Mouse (Mus musculus) liver, embryonic 16.5 days (tissue): ENCODE data around the gene Nox4. TPM values are rescaled to one million over a fixed set of nuclear protein-coding genes. Genes with fewer than 3 reads are reported as not detected.
"Not testable (repeated sequence)": the region's sequence is repeated elsewhere in the genome, so short reads cannot be mapped to it uniquely, and the experiment has no call there.

Experiments
- ATAC-seq: fragments of 200-750 bp; cut with Nextera tagmentation; 2 replicates; pipeline ENCODE4 v1.8.0; 2017; ENCODE audit warnings: low read depth, mild to moderate bottlenecking, moderate number of reproducible peaks, moderate library complexity
- H3K27ac ChIP-seq: fragments of 300-500 bp; sonication (generic); 2 replicates; pipeline ENCODE4 v1.5.1; 2014; ENCODE audit warnings: mild to moderate bottlenecking, low read length
- H3K27me3 ChIP-seq: fragments of 300-500 bp; sonication (generic); 2 replicates; pipeline ENCODE4 v1.6.1; 2014; ENCODE audit warnings: low read depth, low read length, mixed read lengths; ENCODE audit not compliant: control insufficient read depth, insufficient read depth
- H3K36me3 ChIP-seq: fragments of 300-500 bp; sonication (generic); 2 replicates; pipeline ENCODE4 v1.6.1; 2014; ENCODE audit warnings: mild to moderate bottlenecking; ENCODE audit not compliant: control insufficient read depth, insufficient read depth
- H3K4me1 ChIP-seq: fragments of 300-500 bp; sonication (generic); 2 replicates; pipeline ENCODE4 v1.6.1; 2014; ENCODE audit warnings: low read depth, low read length, mixed read lengths; ENCODE audit not compliant: control insufficient read depth
- H3K4me2 ChIP-seq: fragments of 300-500 bp; sonication (generic); 2 replicates; pipeline ENCODE4 v1.6.1; 2014; ENCODE audit warnings: low read depth, low read length, mixed read lengths
- H3K4me3 ChIP-seq: fragments of 300-500 bp; sonication (generic); 2 replicates; pipeline ENCODE4 v1.5.1; 2014; ENCODE audit warnings: low read depth, mild to moderate bottlenecking, low read length
- H3K9ac ChIP-seq: fragments of 300-500 bp; sonication (generic); 2 replicates; pipeline ENCODE4 v1.6.1; 2014; ENCODE audit warnings: low read depth, low read length
- H3K9me3 ChIP-seq: fragments of 300-500 bp; sonication (generic); replicated peaks from 2 replicates; pipeline ENCODE4 v1.6.1; 2016; ENCODE audit warnings: low read length; ENCODE audit not compliant: control insufficient read depth
- WGBS: fragments of 180-500 bp; shearing (Covaris S2); extraction: QIAGEN DNeasy Blood & Tissue Kit; methylation state at CpG from one replicate; pipeline ENCODE4 v1.1.7; 2014; ENCODE audit not compliant: insufficient replicate concordance; 5-methylcytosine and 5-hydroxymethylcytosine counted together
- polyA plus RNA-seq: library from polyadenylated mRNA; unstranded; fragments of >200 nt; fragmentation: Nextera tagmentation; extraction: Ambion mirVana; gene quantifications from 2 replicates; pipeline ENCODE4 v1.2.1, GENCODE M21; 2015

Gene Nox4
- polyA plus RNA-seq, 1 experiment from 2014 or later = 0.17 TPM

- WGBS = 42% methylated on average over 2 of the region's 2 CpGs
- no peaks in the 10 kb centered on the region for H3K27me3 ChIP-seq
- H3K4me3 ChIP-seq = no peak overlapping the region
- H3K4me2 ChIP-seq = no peak overlapping the region
- no peaks in the 10 kb centered on the region for H3K36me3 ChIP-seq
- H3K9ac ChIP-seq = no peak overlapping the region
- H3K27ac ChIP-seq = no peak overlapping the region
- no peaks in the 10 kb centered on the region for H3K9me3 ChIP-seq
- no peak for ATAC-seq
- H3K4me1 ChIP-seq = no peaks in the 10 kb centered on the region
Observed at GRCm38 (mm10) chr7:87352818-87353217, 106.9 kb downstream of the Nox4 start.

GRCm38 (mm10) chr7:87367834-87368233 is 121.9 kb downstream of the Nox4 start:
- H3K27ac ChIP-seq = no peak overlapping the region
- H3K27me3 ChIP-seq = no peaks in the 10 kb centered on the region
- H3K4me3 ChIP-seq = no peak overlapping the region
- no peaks in the 10 kb centered on the region for H3K9me3 ChIP-seq
- H3K4me1 ChIP-seq = no peaks in the 10 kb centered on the region
- no peak for ATAC-seq
- no peak overlapping the region for H3K9ac ChIP-seq
- H3K36me3 ChIP-seq = no peaks in the 10 kb centered on the region
- H3K4me2 ChIP-seq = no peak overlapping the region

GRCm38 (mm10) chr7:87369131-87369530 is 123.2 kb downstream of the Nox4 start:
- H3K27ac ChIP-seq = no peak overlapping the region
- H3K36me3 ChIP-seq = no peaks in the 10 kb centered on the region
- no peak for ATAC-seq
- no peak overlapping the region for H3K9ac ChIP-seq
- WGBS = 52% methylated on average over 1 of the region's 1 CpGs
- H3K9me3 ChIP-seq = no peaks in the 10 kb centered on the region
- H3K27me3 ChIP-seq = no peaks in the 10 kb centered on the region
- H3K4me3 ChIP-seq = no peak overlapping the region
- no peaks in the 10 kb centered on the region for H3K4me1 ChIP-seq
- H3K4me2 ChIP-seq = no peak overlapping the region

GRCm38 (mm10) chr7:87370789-87371188 is 124.9 kb downstream of the Nox4 start:
- H3K4me3 ChIP-seq = no peak overlapping the region
- H3K36me3 ChIP-seq = no peaks in the 10 kb centered on the region
- no peaks in the 10 kb centered on the region for H3K27me3 ChIP-seq
- H3K4me1 ChIP-seq = no peaks in the 10 kb centered on the region
- H3K27ac ChIP-seq = no peak overlapping the region
- WGBS = 64% methylated on average over 2 of the region's 2 CpGs
- H3K9ac ChIP-seq = no peak overlapping the region
- no peak for ATAC-seq
- H3K4me2 ChIP-seq = no peak overlapping the region
- no peaks in the 10 kb centered on the region for H3K9me3 ChIP-seq

GRCm38 (mm10) chr7:87371316-87371715 is 125.4 kb downstream of the Nox4 start:
- Histone ChIP-seq H3K27ac (no peak overlapping the region), H3K4me2 (no peak overlapping the region), H3K27me3 (no peaks in the 10 kb centered on the region), H3K36me3 (no peaks in the 10 kb centered on the region), H3K9me3 (no peaks in the 10 kb centered on the region), H3K4me3 (no peak overlapping the region), H3K4me1 (no peaks in the 10 kb centered on the region), H3K9ac (no peak overlapping the region)
- ATAC-seq = no peak
- 73% methylated on average over 2 of the region's 2 CpGs for WGBS

- Histone ChIP-seq H3K4me1 (no peaks in the 10 kb centered on the region), H3K4me2 (no peak overlapping the region), H3K27me3 (no peaks in the 10 kb centered on the region), H3K27ac (no peak overlapping the region), H3K9me3 (no peaks in the 10 kb centered on the region), H3K4me3 (no peak overlapping the region), H3K9ac (no peak overlapping the region), H3K36me3 (no peaks in the 10 kb centered on the region)
- ATAC-seq = no peak
Observed at GRCm38 (mm10) chr7:87374322-87374721, 128.4 kb downstream of the Nox4 start.

- H3K27ac ChIP-seq = no peak overlapping the region
- H3K4me3 ChIP-seq = no peak overlapping the region
- no peaks in the 10 kb centered on the region for H3K27me3 ChIP-seq
- H3K4me1 ChIP-seq = no peaks in the 10 kb centered on the region
- no peak overlapping the region for H3K9ac ChIP-seq
- no peaks in the 10 kb centered on the region for H3K36me3 ChIP-seq
- no peaks in the 10 kb centered on the region for H3K9me3 ChIP-seq
- ATAC-seq = no peak
- no peak overlapping the region for H3K4me2 ChIP-seq
- WGBS = 30% methylated on average over 2 of the region's 2 CpGs
Observed at GRCm38 (mm10) chr7:87374935-87375334, 129.0 kb downstream of the Nox4 start.

GRCm38 (mm10) chr7:87397023-87397422 is 151.1 kb downstream of the Nox4 start:
- no peak overlapping the region for H3K4me3 ChIP-seq
- H3K27me3 ChIP-seq = no peaks in the 10 kb centered on the region
- no peaks in the 10 kb centered on the region for H3K9me3 ChIP-seq
- WGBS = 76% methylated on average over 7 of the region's 7 CpGs
- no peaks in the 10 kb centered on the region for H3K36me3 ChIP-seq
- no peaks in the 10 kb centered on the region for H3K4me1 ChIP-seq
- ATAC-seq = no peak
- no peak overlapping the region for H3K27ac ChIP-seq
- no peak overlapping the region for H3K9ac ChIP-seq
- no peak overlapping the region for H3K4me2 ChIP-seq

GRCm38 (mm10) chr7:87411373-87411772 is 165.5 kb downstream of the Nox4 start:
- not testable (repeated sequence) for H3K4me2 ChIP-seq, H3K27me3 ChIP-seq, H3K9ac ChIP-seq, H3K4me1 ChIP-seq, H3K36me3 ChIP-seq, H3K4me3 ChIP-seq, H3K9me3 ChIP-seq, ATAC-seq, H3K27ac ChIP-seq
- WGBS = 6% methylated on average over 4 of the region's 4 CpGs

GRCm38 (mm10) chr7:87413271-87413670 is 167.4 kb downstream of the Nox4 start:
- 50% methylated on average over 1 of the region's 1 CpGs for WGBS
- ATAC-seq = no peak
- no peaks in the 10 kb centered on the region for H3K36me3 ChIP-seq

More at GRCm38 (mm10) chr7:87413271-87413670, 167.4 kb downstream of the Nox4 start:
- Histone ChIP-seq H3K27me3 (no peaks in the 10 kb centered on the region), H3K4me3 (no peak overlapping the region), H3K4me2 (no peak overlapping the region), H3K27ac (no peak overlapping the region), H3K9ac (no peak overlapping the region), H3K9me3 (no peaks in the 10 kb centered on the region), H3K4me1 (no peaks in the 10 kb centered on the region)
